9 mouse cellular contexts compared by ENCODE assay signal in the genomic region with DNA sequence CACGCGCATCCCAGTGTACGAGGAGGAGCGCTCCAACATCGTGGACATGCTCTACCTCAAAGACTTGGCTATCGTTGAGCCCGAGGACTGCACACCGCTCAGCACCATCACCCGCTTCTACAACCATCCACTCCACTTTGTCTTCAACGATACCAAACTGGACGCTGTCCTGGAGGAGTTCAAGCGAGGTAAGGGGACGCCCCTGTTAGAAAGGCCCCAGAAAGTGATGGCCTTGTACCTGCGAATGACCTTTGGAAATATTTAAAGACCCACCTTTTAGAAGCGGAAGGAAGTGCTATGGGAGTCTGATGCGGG. TPM values are rescaled to one million over a fixed set of nuclear protein-coding genes. Genes with fewer than 3 reads are reported as not detected.
DNase-seq lines count a peak whose midpoint lies in the region; ATAC-seq and TF ChIP-seq lines count a peak whose summit lies in the region.
"Had no signal": no experiment of that assay in that cellular context is flagged by ENCODE, and none has a peak within 500 bp of the region (broad histone marks: within the 10 kb centered on the region; RNA-seq: fewer than 3 reads in every experiment).

No protein-coding gene starts in this region.

- H3K27ac ChIP-seq in kidney, embryonic 14.5 days (ENCODE audit: low read depth, low read length) = peak overlapping the region; percentile 78; the same call in 1 of the 2 replicates
- no peak overlapping the region for H3K27ac ChIP-seq in bone marrow, adult 2 months (ENCODE audit: control insufficient read depth, insufficient read depth, low read depth, low read length, poor library complexity)
- peak overlapping the region; percentile 99 for H3K27ac ChIP-seq in hindbrain, embryonic 12.5 days
- H3K27ac ChIP-seq in midbrain, embryonic 12.5 days (replicated peaks) = peak overlapping the region; percentile 99

- H3K4me2 ChIP-seq in kidney, embryonic 14.5 days (replicated peaks; ENCODE audit: low read depth, low read length) = peak overlapping the region; percentile 69
- peak overlapping the region; percentile 80 for H3K4me2 ChIP-seq in hindbrain, embryonic 12.5 days (replicated peaks)
- peak overlapping the region; percentile 92 for H3K4me2 ChIP-seq in midbrain, embryonic 12.5 days (replicated peaks)

- DNase-seq in kidney, adult 18-20 months = no peak
- DNase-seq in cerebellum, adult 9-10 months = no peak
- DNase-seq in ovary, postnatal 10 days (ENCODE audit: low spot score) = no peak
- DNase-seq in frontal cortex, postnatal 10 days (ENCODE audit: low spot score in 2 of 2) = no peak

- H3K27me3 ChIP-seq in kidney, embryonic 14.5 days (ENCODE audit: control insufficient read depth, insufficient read depth, low read length) = no peaks in the 10 kb centered on the region
- no peaks in the 10 kb centered on the region for H3K27me3 ChIP-seq in hindbrain, embryonic 12.5 days
- H3K27me3 ChIP-seq in midbrain, embryonic 12.5 days = no peaks in the 10 kb centered on the region

- no peak for TF ChIP-seq CTCF in bone marrow, adult 2 months (IDR thresholded peaks at IDR 0.05; ENCODE audit: control insufficient read depth, insufficient read depth, low read length)

- peaks cover 6% of the 10 kb centered on the region; the same call in 1 of the 2 replicates for H3K36me3 ChIP-seq in kidney, embryonic 14.5 days (ENCODE audit: control insufficient read depth, insufficient read depth, low read length)
- peaks cover 10% of the 10 kb centered on the region for H3K36me3 ChIP-seq in hindbrain, embryonic 12.5 days
- peaks cover 16% of the 10 kb centered on the region; the same call in 1 of the 2 replicates for H3K36me3 ChIP-seq in midbrain, embryonic 12.5 days

- no peak for ATAC-seq in kidney, embryonic 14.5 days (ENCODE audit: low FRiP score, low TSS enrichment)
- no peak for ATAC-seq in hindbrain, embryonic 12.5 days (ENCODE audit: low FRiP score)
- ATAC-seq in midbrain, embryonic 12.5 days (ENCODE audit: low FRiP score, low read depth) = no peak

- H3K4me1 ChIP-seq in kidney, embryonic 14.5 days (ENCODE audit: control insufficient read depth, insufficient read depth, low read length) = peaks cover 18% of the 10 kb centered on the region
- peaks cover 3% of the 10 kb centered on the region for H3K4me1 ChIP-seq in bone marrow, adult 2 months (ENCODE audit: control insufficient read depth, insufficient read depth, low read length)
- H3K4me1 ChIP-seq in hindbrain, embryonic 12.5 days = peaks cover 28% of the 10 kb centered on the region
- H3K4me1 ChIP-seq in midbrain, embryonic 12.5 days = peaks cover 33% of the 10 kb centered on the region

- under 1% methylated on average over 16 of the region's 16 CpGs for WGBS in kidney, embryonic 14.5 days
- 5% methylated on average over 16 of the region's 16 CpGs for WGBS in bone marrow, adult 2 months
- WGBS in hindbrain, embryonic 12.5 days = under 1% methylated on average over 16 of the region's 16 CpGs
- WGBS in midbrain, embryonic 12.5 days = 2% methylated on average over 16 of the region's 16 CpGs

- peak overlapping the region; percentile 92 for H3K4me3 ChIP-seq in kidney, embryonic 14.5 days (ENCODE audit: low read length)
- peak overlapping the region; percentile 86 for H3K4me3 ChIP-seq in bone marrow, adult 2 months (replicated peaks; ENCODE audit: control insufficient read depth, low read depth, low read length)
- peak overlapping the region; percentile 96 for H3K4me3 ChIP-seq in hindbrain, embryonic 12.5 days
- peak overlapping the region; percentile 96 for H3K4me3 ChIP-seq in midbrain, embryonic 12.5 days

- no peaks in the 10 kb centered on the region for H3K9me3 ChIP-seq in kidney, embryonic 14.5 days (ENCODE audit: control insufficient read depth, low read length)
- no peaks in the 10 kb centered on the region for H3K9me3 ChIP-seq in hindbrain, embryonic 12.5 days (replicated peaks)
- H3K9me3 ChIP-seq in midbrain, embryonic 12.5 days = peaks cover 3% of the 10 kb centered on the region; the same call in 1 of the 2 replicates

- peak overlapping the region; percentile 89 for H3K9ac ChIP-seq in kidney, embryonic 14.5 days (ENCODE audit: low read depth, low read length)
- H3K9ac ChIP-seq in hindbrain, embryonic 12.5 days = peak overlapping the region; percentile 93
- H3K9ac ChIP-seq in midbrain, embryonic 12.5 days (replicated peaks) = peak overlapping the region; percentile 92

- TF ChIP-seq POLR2A in bone marrow, adult 2 months (IDR thresholded peaks at IDR 0.05; ENCODE audit: borderline replicate concordance, control insufficient read depth, low read depth, low read length) = no peak

RNA-seq across cellular contexts. Expression of gene Cnnm3, which starts 1.3 kb away (rescaled TPM):
- 5.7 and 7.5 TPM in 2 replicates for polyA plus RNA-seq in kidney, embryonic 14.5 days (2014; fragmentation: Nextera tagmentation; extraction: Ambion mirVana)
- 3.9 and 10.9 TPM in 2 replicates for polyA plus RNA-seq in bone marrow, adult 2 months (2011; ENCODE audit: insufficient read depth, insufficient read length, low replicate concordance, missing spikeins)
- polyA plus RNA-seq in hindbrain, embryonic 12.5 days (2016; fragmentation: Nextera tagmentation; extraction: Ambion mirVana) = 4.5 and 4.6 TPM in 2 replicates
- polyA plus RNA-seq in midbrain, embryonic 12.5 days (2016; fragmentation: Nextera tagmentation; extraction: Ambion mirVana) = 3.8 and 4.6 TPM in 2 replicates

RNA-seq across cellular contexts. Expression of gene Ankrd23, which starts 23.8 kb away (rescaled TPM):
- polyA plus RNA-seq in kidney, embryonic 14.5 days (2014; fragmentation: Nextera tagmentation; extraction: Ambion mirVana) = 10.5 and 14.6 TPM in 2 replicates
- 4.4 and 18.0 TPM in 2 replicates for polyA plus RNA-seq in bone marrow, adult 2 months (2011; ENCODE audit: insufficient read depth, insufficient read length, low replicate concordance, missing spikeins)
- polyA plus RNA-seq in hindbrain, embryonic 12.5 days (2016; fragmentation: Nextera tagmentation; extraction: Ambion mirVana) = 14.6 and 18.8 TPM in 2 replicates
- polyA plus RNA-seq in midbrain, embryonic 12.5 days (2016; fragmentation: Nextera tagmentation; extraction: Ambion mirVana) = 19.8 and 21.1 TPM in 2 replicates

RNA-seq across cellular contexts. Expression of gene Gm42417, which starts 26.3 kb away (rescaled TPM):
- polyA plus RNA-seq in kidney, embryonic 14.5 days (2014; fragmentation: Nextera tagmentation; extraction: Ambion mirVana) = 0.26 TPM in 1 of 2 replicates, not detected in the other
- 5.7 TPM in 1 of 2 replicates, not detected in the other for polyA plus RNA-seq in bone marrow, adult 2 months (2011; ENCODE audit: insufficient read depth, insufficient read length, low replicate concordance, missing spikeins)
- polyA plus RNA-seq in hindbrain, embryonic 12.5 days (2016; fragmentation: Nextera tagmentation; extraction: Ambion mirVana) = not detected in 2 replicates
- polyA plus RNA-seq in midbrain, embryonic 12.5 days (2016; fragmentation: Nextera tagmentation; extraction: Ambion mirVana) = 0.55 TPM in 1 of 2 replicates, not detected in the other
- polyA plus RNA-seq: gonadal fat pad, adult 2 months had no signal

RNA-seq across cellular contexts. Expression of gene Ankrd39, which starts 34.3 kb away (rescaled TPM):
- 22.4 and 22.7 TPM in 2 replicates for polyA plus RNA-seq in kidney, embryonic 14.5 days (2014; fragmentation: Nextera tagmentation; extraction: Ambion mirVana)
- 2.2 and 3.5 TPM in 2 replicates for polyA plus RNA-seq in bone marrow, adult 2 months (2011; ENCODE audit: insufficient read depth, insufficient read length, low replicate concordance, missing spikeins)
- polyA plus RNA-seq in hindbrain, embryonic 12.5 days (2016; fragmentation: Nextera tagmentation; extraction: Ambion mirVana) = 17.8 and 18.8 TPM in 2 replicates
- polyA plus RNA-seq in midbrain, embryonic 12.5 days (2016; fragmentation: Nextera tagmentation; extraction: Ambion mirVana) = 19.6 and 19.8 TPM in 2 replicates

RNA-seq across cellular contexts. Expression of gene Cnnm4, which starts 41.5 kb away (rescaled TPM):
- polyA plus RNA-seq in kidney, embryonic 14.5 days (2014; fragmentation: Nextera tagmentation; extraction: Ambion mirVana) = 12.8 and 13.1 TPM in 2 replicates
- polyA plus RNA-seq in bone marrow, adult 2 months (2011; ENCODE audit: insufficient read depth, insufficient read length, low replicate concordance, missing spikeins) = 2.3 and 4.2 TPM in 2 replicates
- 11.3 and 11.5 TPM in 2 replicates for polyA plus RNA-seq in hindbrain, embryonic 12.5 days (2016; fragmentation: Nextera tagmentation; extraction: Ambion mirVana)
- polyA plus RNA-seq in midbrain, embryonic 12.5 days (2016; fragmentation: Nextera tagmentation; extraction: Ambion mirVana) = 10.2 and 10.5 TPM in 2 replicates
